12 mouse cellular contexts compared by ENCODE assay signal in the genomic region with DNA sequence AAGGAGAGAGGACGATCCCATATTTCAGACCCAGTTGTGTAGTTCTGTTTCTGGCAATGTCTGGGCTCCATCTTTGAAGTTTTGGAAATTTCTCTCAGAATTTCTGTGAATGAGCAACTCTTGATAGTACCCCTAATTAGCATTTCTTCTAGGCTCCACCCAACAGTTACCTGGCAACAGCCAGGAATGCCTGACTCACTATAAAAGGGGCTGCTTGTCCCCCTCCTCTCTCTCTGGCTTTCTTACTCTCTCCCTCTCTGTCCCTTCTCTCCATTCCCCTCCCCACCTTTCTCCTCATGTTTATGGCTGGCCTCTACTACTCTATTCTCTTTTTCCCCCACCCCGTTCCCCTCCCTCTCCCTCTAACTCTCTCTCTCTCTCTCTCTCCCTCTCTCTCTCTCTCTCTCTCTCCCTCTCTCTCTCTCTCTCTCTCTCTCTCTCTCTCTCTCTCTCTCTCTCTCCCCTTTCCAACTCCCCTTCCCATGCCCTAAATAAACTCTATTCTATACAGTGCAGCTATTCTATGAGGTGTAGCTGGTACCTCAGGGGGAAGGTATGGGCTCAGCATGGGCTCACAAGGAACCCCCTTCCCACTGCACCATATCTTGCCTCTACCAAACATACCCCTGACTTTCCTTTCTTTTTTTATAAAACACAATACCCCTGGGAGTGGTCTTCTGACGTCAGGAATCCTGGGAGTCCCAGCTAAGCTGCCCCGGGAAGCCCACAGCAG.
DNase-seq lines count a peak whose midpoint lies in the region; ATAC-seq and TF ChIP-seq lines count a peak whose summit lies in the region.
"Had no signal": no experiment of that assay in that cellular context is flagged by ENCODE, and none has a peak within 500 bp of the region (broad histone marks: within the 10 kb centered on the region; RNA-seq: fewer than 3 reads in every experiment).

No protein-coding gene starts in this region.

- H3K4me1 ChIP-seq in hindbrain, embryonic 11.5 days (replicated peaks; ENCODE audit: control insufficient read depth, insufficient read depth, low read length) = peaks cover 6% of the 10 kb centered on the region
- H3K4me1 ChIP-seq in hindbrain, embryonic 16.5 days (ENCODE audit: control insufficient read depth, insufficient read depth, low read depth, low read length) = peaks cover 2% of the 10 kb centered on the region
- H3K4me1 ChIP-seq in embryonic facial prominence, embryonic 10.5 days = peaks cover 43% of the 10 kb centered on the region
- peaks cover 13% of the 10 kb centered on the region for H3K4me1 ChIP-seq in forebrain, embryonic 14.5 days (ENCODE audit: control insufficient read depth, insufficient read depth, low read length)
- H3K4me1 ChIP-seq in midbrain, embryonic 13.5 days (replicated peaks) = peaks cover 16% of the 10 kb centered on the region
- no peaks in the 10 kb centered on the region for H3K4me1 ChIP-seq in lung, postnatal 0 days (ENCODE audit: insufficient read depth, low read depth, low read length)
- H3K4me1 ChIP-seq: heart, embryonic 15.5 days; liver, embryonic 13.5 days had no signal

- no peak for TF ChIP-seq CTCF in lung, postnatal 0 days (IDR thresholded peaks at IDR 0.05)

- peak; percentile 74 for ATAC-seq in hindbrain, embryonic 11.5 days (ENCODE audit: low FRiP score)
- ATAC-seq in hindbrain, embryonic 16.5 days = no peak
- ATAC-seq in forebrain, embryonic 14.5 days = peak; percentile 70
- ATAC-seq in midbrain, embryonic 13.5 days = peak; percentile 61
- no peak for ATAC-seq in lung, postnatal 0 days

- no peak overlapping the region for H3K4me2 ChIP-seq in hindbrain, embryonic 11.5 days (replicated peaks; ENCODE audit: low read depth, low read length)
- no peak overlapping the region for H3K4me2 ChIP-seq in hindbrain, embryonic 16.5 days (ENCODE audit: low read length)
- no peak overlapping the region for H3K4me2 ChIP-seq in forebrain, embryonic 14.5 days (ENCODE audit: low read length)
- no peak overlapping the region for H3K4me2 ChIP-seq in midbrain, embryonic 13.5 days (replicated peaks)
- H3K4me2 ChIP-seq in lung, postnatal 0 days (replicated peaks; ENCODE audit: low read depth, low read length) = no peak overlapping the region
- H3K4me2 ChIP-seq: heart, embryonic 15.5 days; liver, embryonic 13.5 days had no signal

- no peak overlapping the region for H3K27ac ChIP-seq in hindbrain, embryonic 11.5 days (ENCODE audit: low read depth, low read length)
- H3K27ac ChIP-seq in hindbrain, embryonic 16.5 days (ENCODE audit: low read depth, low read length) = no peak overlapping the region
- H3K27ac ChIP-seq in embryonic facial prominence, embryonic 10.5 days (replicated peaks) = 0 out of 2 replicates have a peak overlapping the region, but pooled peaks have one; percentile 55
- no peak overlapping the region for H3K27ac ChIP-seq in forebrain, embryonic 14.5 days (ENCODE audit: low read depth, low read length)
- no peak overlapping the region for H3K27ac ChIP-seq in midbrain, embryonic 13.5 days
- H3K27ac ChIP-seq in lung, postnatal 0 days (ENCODE audit: low read length) = no peak overlapping the region
- H3K27ac ChIP-seq: heart, embryonic 15.5 days; liver, embryonic 13.5 days had no signal

- no peak overlapping the region for H3K9ac ChIP-seq in hindbrain, embryonic 11.5 days (ENCODE audit: low read depth, low read length)
- no peak overlapping the region for H3K9ac ChIP-seq in hindbrain, embryonic 16.5 days (ENCODE audit: low read depth, low read length)
- H3K9ac ChIP-seq in forebrain, embryonic 14.5 days (ENCODE audit: low read length) = no peak overlapping the region
- H3K9ac ChIP-seq in midbrain, embryonic 13.5 days (replicated peaks) = no peak overlapping the region
- no peak overlapping the region for H3K9ac ChIP-seq in lung, postnatal 0 days (replicated peaks; ENCODE audit: low read depth)
- H3K9ac ChIP-seq: heart, embryonic 15.5 days; liver, embryonic 13.5 days had no signal

- H3K9me3 ChIP-seq in hindbrain, embryonic 11.5 days (ENCODE audit: control insufficient read depth, low read length) = no peaks in the 10 kb centered on the region
- H3K9me3 ChIP-seq in hindbrain, embryonic 16.5 days (ENCODE audit: control insufficient read depth, low read length) = no peaks in the 10 kb centered on the region
- H3K9me3 ChIP-seq in embryonic facial prominence, embryonic 10.5 days = no peaks in the 10 kb centered on the region
- H3K9me3 ChIP-seq in forebrain, embryonic 14.5 days (replicated peaks; ENCODE audit: control insufficient read depth, low read length) = no peaks in the 10 kb centered on the region
- H3K9me3 ChIP-seq in midbrain, embryonic 13.5 days = no peaks in the 10 kb centered on the region
- H3K9me3 ChIP-seq in lung, postnatal 0 days (ENCODE audit: low read length) = no peaks in the 10 kb centered on the region
- H3K9me3 ChIP-seq: heart, embryonic 15.5 days; liver, embryonic 13.5 days had no signal

- TF ChIP-seq EP300 in lung, postnatal 0 days (IDR thresholded peaks at IDR 0.05) = no peak

- WGBS in hindbrain, embryonic 11.5 days = 21% methylated on average over 4 of the region's 4 CpGs
- 13% methylated on average over 4 of the region's 4 CpGs for WGBS in hindbrain, embryonic 16.5 days
- 21% methylated on average over 4 of the region's 4 CpGs for WGBS in embryonic facial prominence, embryonic 10.5 days
- 11% methylated on average over 4 of the region's 4 CpGs for WGBS in forebrain, embryonic 14.5 days
- WGBS in midbrain, embryonic 13.5 days = 9% methylated on average over 4 of the region's 4 CpGs
- WGBS in lung, postnatal 0 days = 51% methylated on average over 4 of the region's 4 CpGs

- H3K27me3 ChIP-seq in hindbrain, embryonic 11.5 days (ENCODE audit: control insufficient read depth, insufficient read depth, low read length) = no peaks in the 10 kb centered on the region
- H3K27me3 ChIP-seq in hindbrain, embryonic 16.5 days (replicated peaks; ENCODE audit: control insufficient read depth, insufficient read depth, low read length) = no peaks in the 10 kb centered on the region; the same call in 1 of the 2 replicates
- peaks cover 46% of the 10 kb centered on the region for H3K27me3 ChIP-seq in embryonic facial prominence, embryonic 10.5 days (replicated peaks; ENCODE audit: low read depth, poor library complexity, severe bottlenecking)
- no peaks in the 10 kb centered on the region for H3K27me3 ChIP-seq in forebrain, embryonic 14.5 days (replicated peaks; ENCODE audit: control insufficient read depth, insufficient read depth, low read length)
- peaks cover 4% of the 10 kb centered on the region; the same call in 1 of the 2 replicates for H3K27me3 ChIP-seq in midbrain, embryonic 13.5 days
- no peaks in the 10 kb centered on the region for H3K27me3 ChIP-seq in lung, postnatal 0 days (replicated peaks; ENCODE audit: insufficient read depth, low read length)
- H3K27me3 ChIP-seq: liver, embryonic 13.5 days had no signal

- intact Hi-C loops in gastrocnemius, postnatal 36 days (cut with DNase I) = no loop called here

- DNase-seq in hindbrain, embryonic 11.5 days (ENCODE audit: low spot score) = peak; percentile 44
- DNase-seq in embryonic facial prominence, embryonic 10.5 days (ENCODE audit: low spot score) = no peak
- peak; percentile 46 for DNase-seq in forebrain, embryonic 14.5 days (ENCODE audit: low spot score)
- DNase-seq in testis, postnatal 10 days (ENCODE audit: low spot score) = no peak
- no peak for DNase-seq in gastrocnemius, postnatal 36 days
- DNase-seq in lung, postnatal 0 days (ENCODE audit: low spot score) = no peak
- DNase-seq: cerebellum, adult 11 months; liver, embryonic 13.5 days; right cerebral cortex, postnatal 14 days had no signal

- no peak overlapping the region for H3K4me3 ChIP-seq in hindbrain, embryonic 11.5 days (ENCODE audit: low read depth, low read length)
- H3K4me3 ChIP-seq in hindbrain, embryonic 16.5 days (ENCODE audit: low read length) = no peak overlapping the region
- H3K4me3 ChIP-seq in embryonic facial prominence, embryonic 10.5 days = no peak overlapping the region
- H3K4me3 ChIP-seq in forebrain, embryonic 14.5 days (ENCODE audit: low read depth, low read length) = no peak overlapping the region
- H3K4me3 ChIP-seq in midbrain, embryonic 13.5 days (replicated peaks) = no peak overlapping the region
- H3K4me3 ChIP-seq in lung, postnatal 0 days (ENCODE audit: low read depth, low read length) = no peak overlapping the region
- H3K4me3 ChIP-seq: heart, embryonic 15.5 days; liver, embryonic 13.5 days had no signal

- no peaks in the 10 kb centered on the region for H3K36me3 ChIP-seq in hindbrain, embryonic 11.5 days (ENCODE audit: control insufficient read depth, insufficient read depth, low read length)
- H3K36me3 ChIP-seq in hindbrain, embryonic 16.5 days (ENCODE audit: control insufficient read depth, insufficient read depth, low read length) = no peaks in the 10 kb centered on the region
- no peaks in the 10 kb centered on the region for H3K36me3 ChIP-seq in embryonic facial prominence, embryonic 10.5 days (replicated peaks)
- no peaks in the 10 kb centered on the region for H3K36me3 ChIP-seq in forebrain, embryonic 14.5 days (ENCODE audit: control insufficient read depth, insufficient read depth, low read length)
- H3K36me3 ChIP-seq in midbrain, embryonic 13.5 days = no peaks in the 10 kb centered on the region
- no peaks in the 10 kb centered on the region for H3K36me3 ChIP-seq in lung, postnatal 0 days (ENCODE audit: insufficient read depth, low read length)
- H3K36me3 ChIP-seq: heart, embryonic 15.5 days; liver, embryonic 13.5 days had no signal

Comparison
In these comparisons a context has a peak if more than half of its experiments do, and no peak if none do; other contexts are left out.
1. ATAC-seq: peak in hindbrain, embryonic 11.5 days (single experiment), forebrain, embryonic 14.5 days (single experiment) and midbrain, embryonic 13.5 days (single experiment); none in hindbrain, embryonic 16.5 days (single experiment) and lung, postnatal 0 days (single experiment).
2. DNase-seq: peak in hindbrain, embryonic 11.5 days (single experiment) and forebrain, embryonic 14.5 days (single experiment); none in embryonic facial prominence, embryonic 10.5 days (single experiment), testis, postnatal 10 days (single experiment), gastrocnemius, postnatal 36 days (0 of 2) and lung, postnatal 0 days (single experiment).